Mouse (Mus musculus): Measurements from ENCODE around the gene Ms4a7. TPM values are rescaled to one million over a fixed set of nuclear protein-coding genes. Genes with fewer than 3 reads are reported as not detected.

Gene Ms4a7
- polyA plus RNA-seq (2015; fragmentation: Nextera tagmentation; extraction: Ambion mirVana) = 4.9 and 5.0 TPM in 2 replicates

DNA sequence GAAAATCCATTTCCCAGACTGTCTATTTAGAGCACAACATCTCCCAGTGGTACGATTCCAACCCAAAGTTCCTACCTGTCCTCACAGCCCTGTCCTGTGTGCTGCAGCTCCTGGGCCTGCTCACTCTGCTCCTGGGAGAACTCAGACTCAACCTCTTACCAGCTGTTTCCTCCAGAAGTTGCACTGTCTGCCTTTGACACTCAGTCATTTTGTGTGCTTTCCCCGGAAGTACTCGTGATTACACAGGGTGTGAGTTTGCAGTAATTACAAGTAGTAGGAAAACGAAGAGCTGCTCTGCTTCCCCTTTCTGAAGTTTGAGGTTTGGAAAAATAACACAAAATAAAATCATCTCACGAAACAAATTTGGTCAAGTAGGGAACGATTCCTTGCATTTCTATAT is at the start of gene Ms4a7:
Ms4a7 (minus strand) TSS at position 215 of the 400 bp plus-strand sequence.
- no peaks in the 10 kb centered on the region for H3K36me3 ChIP-seq
- H3K9me3 ChIP-seq = no peaks in the 10 kb centered on the region
- H3K27ac ChIP-seq = no peak within 1 kb of the TSS
- H3K4me2 ChIP-seq (replicated peaks) = no peak within 1 kb of the TSS
- H3K9ac ChIP-seq = no peak within 1 kb of the TSS
- H3K4me1 ChIP-seq (replicated peaks) = no peaks in the 10 kb centered on the region
- 80% methylated on average over 6 of the region's 6 CpGs for WGBS
- H3K27me3 ChIP-seq (replicated peaks) = no peaks in the 10 kb centered on the region
- ATAC-seq = no peak
- H3K4me3 ChIP-seq (replicated peaks) = no peak within 1 kb of the TSS

DNA sequence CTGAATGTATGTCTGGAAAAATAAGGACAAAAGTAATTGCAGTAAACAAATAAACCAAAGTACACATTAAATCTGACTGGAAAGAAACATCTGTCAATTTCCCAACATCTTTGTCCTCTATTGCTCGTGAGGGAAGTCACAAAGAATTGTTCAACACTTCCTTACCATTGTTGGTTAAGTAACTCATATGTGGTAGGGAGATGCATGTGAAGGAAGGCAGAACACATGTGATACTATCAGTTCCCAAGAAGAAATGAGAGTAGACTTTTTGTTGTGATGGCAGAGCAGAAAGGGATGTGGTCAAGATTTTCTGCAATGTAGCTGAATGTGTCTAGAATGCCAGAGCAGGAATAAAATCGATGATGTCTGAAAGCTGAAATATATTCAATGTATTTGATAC is 40.5 kb upstream of the Ms4a7 start:
- Histone ChIP-seq H3K27ac (no peak overlapping the region), H3K36me3 (no peaks in the 10 kb centered on the region), H3K4me3 (replicated peaks) (no peak overlapping the region), H3K9ac (no peak overlapping the region), H3K4me1 (replicated peaks) (no peaks in the 10 kb centered on the region), H3K27me3 (replicated peaks) (no peaks in the 10 kb centered on the region), H3K9me3 (no peaks in the 10 kb centered on the region), H3K4me2 (replicated peaks) (no peak overlapping the region)
- ATAC-seq = no peak
- WGBS = 78% methylated on average over 2 of the region's 2 CpGs

DNA sequence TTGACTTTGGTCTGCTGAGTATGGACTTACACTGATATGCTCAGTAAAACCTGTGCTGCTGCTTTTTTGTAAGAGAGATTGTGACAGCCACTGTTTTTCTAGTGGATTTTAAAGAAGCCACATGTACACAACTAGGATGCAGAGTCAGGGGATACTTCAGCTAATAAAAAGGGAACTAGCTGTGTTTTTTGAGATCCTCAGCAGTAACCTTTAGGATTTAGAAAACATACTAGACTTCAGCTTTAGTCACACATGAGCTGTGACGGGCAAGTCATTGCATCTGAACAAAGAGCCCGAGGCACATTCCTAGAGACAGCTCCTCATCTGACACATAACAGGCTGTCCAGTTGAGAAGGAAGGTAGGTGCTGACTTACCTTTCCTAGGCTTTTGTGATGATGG is 39.3 kb upstream of the Ms4a7 start, which contains the start of gene Ms4a4a:
Ms4a4a (plus strand) TSS at position 251 of the 400 bp plus-strand sequence.
- Histone ChIP-seq H3K4me1 (replicated peaks) (no peaks in the 10 kb centered on the region), H3K36me3 (no peaks in the 10 kb centered on the region), H3K27me3 (replicated peaks) (no peaks in the 10 kb centered on the region), H3K9ac (no peak within 1 kb of the TSS), H3K9me3 (no peaks in the 10 kb centered on the region), H3K4me3 (replicated peaks) (no peak within 1 kb of the TSS), H3K27ac (no peak within 1 kb of the TSS), H3K4me2 (replicated peaks) (no peak within 1 kb of the TSS)
- no peak for ATAC-seq
- WGBS = 79% methylated on average over 2 of the region's 2 CpGs

DNA sequence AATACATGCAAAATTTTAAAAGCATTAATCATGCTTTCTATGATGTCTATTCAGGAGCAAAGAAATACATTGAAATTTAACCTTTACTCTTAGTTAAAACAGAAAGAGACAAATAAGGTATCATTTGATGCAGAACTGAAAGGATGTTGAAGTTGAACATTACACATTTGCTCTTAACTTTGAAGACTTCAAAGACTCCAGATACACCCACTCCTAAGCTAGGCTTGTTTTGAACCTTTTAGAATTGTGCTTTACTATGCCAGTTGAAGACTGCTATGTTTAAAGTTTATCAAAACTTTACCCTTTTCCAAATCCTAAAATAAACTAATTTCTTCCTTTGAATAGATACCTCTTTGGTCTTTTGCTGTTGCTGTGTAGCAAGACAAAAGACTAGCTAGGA is 35.2 kb upstream of the Ms4a7 start:
- H3K4me3 ChIP-seq (replicated peaks) = no peak overlapping the region
- ATAC-seq = no peak
- no peak overlapping the region for H3K9ac ChIP-seq
- no peaks in the 10 kb centered on the region for H3K4me1 ChIP-seq (replicated peaks)
- no peak overlapping the region for H3K4me2 ChIP-seq (replicated peaks)
- H3K36me3 ChIP-seq = no peaks in the 10 kb centered on the region
- no peaks in the 10 kb centered on the region for H3K9me3 ChIP-seq
- H3K27me3 ChIP-seq (replicated peaks) = no peaks in the 10 kb centered on the region
- H3K27ac ChIP-seq = no peak overlapping the region

DNA sequence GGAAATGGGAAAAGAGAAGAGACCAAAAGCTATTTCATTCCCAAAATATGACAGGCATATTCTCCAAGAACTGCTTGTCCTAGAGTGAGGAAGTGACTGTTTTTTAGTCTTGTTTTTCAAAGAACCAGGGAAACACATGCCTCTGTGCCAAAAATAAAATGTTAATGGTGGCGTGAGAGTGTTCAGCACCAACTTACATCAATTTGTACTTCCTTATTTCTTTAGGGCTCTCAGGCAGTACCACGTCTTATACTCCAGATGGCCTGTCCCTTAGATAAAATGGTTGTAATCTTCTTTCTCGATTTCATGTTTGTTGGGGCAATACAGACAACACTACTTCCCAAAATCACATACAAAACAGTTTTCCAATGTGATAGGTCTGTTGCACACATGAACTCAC is 32.4 kb upstream of the Ms4a7 start:
- Histone ChIP-seq H3K27me3 (replicated peaks) (no peaks in the 10 kb centered on the region), H3K9me3 (no peaks in the 10 kb centered on the region), H3K4me3 (replicated peaks) (no peak overlapping the region), H3K27ac (no peak overlapping the region), H3K9ac (no peak overlapping the region), H3K36me3 (no peaks in the 10 kb centered on the region), H3K4me2 (replicated peaks) (no peak overlapping the region), H3K4me1 (replicated peaks) (no peaks in the 10 kb centered on the region)
- no peak for ATAC-seq
- 77% methylated on average over 3 of the region's 3 CpGs for WGBS

DNA sequence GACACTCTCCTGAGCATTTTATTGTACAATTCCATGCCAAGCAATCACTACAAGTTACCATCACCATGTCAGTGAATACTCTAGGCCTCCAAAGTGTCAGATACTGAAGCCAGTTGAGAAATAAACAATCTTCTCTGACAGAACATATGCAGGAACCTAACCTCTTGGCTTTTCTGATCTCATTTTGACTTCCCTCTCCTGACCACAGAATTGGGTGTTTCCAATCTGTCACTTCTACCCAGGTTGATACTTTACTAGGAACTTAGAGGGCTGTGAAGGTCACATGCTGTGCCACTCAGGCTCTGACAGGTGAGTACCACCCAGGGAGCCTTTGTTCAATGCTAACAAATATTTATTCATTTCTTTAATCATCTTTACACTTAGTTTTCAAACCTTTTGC is 26.1 kb upstream of the Ms4a7 start:
- H3K4me1 ChIP-seq (replicated peaks) = no peaks in the 10 kb centered on the region

DNA sequence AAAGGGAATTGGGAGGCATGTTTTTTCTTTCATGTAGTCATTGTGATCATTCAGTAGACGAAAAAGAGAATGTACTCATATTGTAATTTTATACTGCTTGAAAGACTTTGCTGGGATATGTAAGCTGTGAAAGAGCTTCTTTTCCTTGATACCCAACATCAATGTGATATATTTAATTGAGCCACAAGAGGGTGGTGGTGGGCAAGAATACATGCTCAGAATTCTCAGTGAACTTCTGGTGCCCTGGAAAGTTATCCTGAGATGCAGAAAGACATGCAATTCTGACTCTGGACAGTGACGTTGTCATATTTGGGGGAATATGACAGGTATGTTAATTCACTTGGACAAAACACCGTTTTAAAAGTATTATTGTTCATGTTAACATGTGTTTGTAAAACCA is 24.2 kb upstream of the Ms4a7 start:
- Histone ChIP-seq H3K9me3 (no peaks in the 10 kb centered on the region), H3K4me1 (replicated peaks) (no peaks in the 10 kb centered on the region), H3K4me2 (replicated peaks) (no peak overlapping the region), H3K9ac (no peak overlapping the region), H3K27me3 (replicated peaks) (no peaks in the 10 kb centered on the region), H3K27ac (no peak overlapping the region), H3K4me3 (replicated peaks) (no peak overlapping the region), H3K36me3 (no peaks in the 10 kb centered on the region)
- no peak for ATAC-seq
- 55% methylated on average over 3 of the region's 3 CpGs for WGBS

More for the DNA sequence above, 26.1 kb upstream of the Ms4a7 start:
- no peak for ATAC-seq
- H3K9ac ChIP-seq = no peak overlapping the region
- H3K36me3 ChIP-seq = no peaks in the 10 kb centered on the region
- H3K27ac ChIP-seq = no peak overlapping the region
- no peak overlapping the region for H3K4me2 ChIP-seq (replicated peaks)
- H3K9me3 ChIP-seq = no peaks in the 10 kb centered on the region
- H3K4me3 ChIP-seq (replicated peaks) = no peak overlapping the region
- H3K27me3 ChIP-seq (replicated peaks) = no peaks in the 10 kb centered on the region

DNA sequence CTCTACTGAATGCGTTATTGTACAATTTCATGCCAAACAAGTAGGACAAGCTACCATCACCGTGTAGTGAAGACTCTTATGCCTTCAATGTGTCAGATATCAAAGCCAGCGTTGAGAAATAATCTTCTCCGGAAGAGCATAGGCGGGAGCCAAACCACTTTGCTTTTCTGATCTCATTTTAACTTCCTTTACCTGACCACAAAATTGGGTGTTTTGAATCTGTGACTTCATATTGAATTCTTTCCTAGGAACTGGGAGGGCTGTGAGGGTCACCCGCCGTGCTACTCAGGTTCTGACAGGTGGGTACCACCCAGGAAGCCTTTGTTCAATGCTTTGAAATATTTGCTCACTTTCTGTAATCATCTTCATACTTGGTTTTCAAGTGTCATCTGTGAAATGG is 19.8 kb upstream of the Ms4a7 start:
- Histone ChIP-seq H3K4me3 (replicated peaks) (no peak overlapping the region), H3K27ac (no peak overlapping the region), H3K4me2 (replicated peaks) (no peak overlapping the region), H3K9me3 (no peaks in the 10 kb centered on the region), H3K27me3 (replicated peaks) (no peaks in the 10 kb centered on the region), H3K4me1 (replicated peaks) (no peaks in the 10 kb centered on the region), H3K9ac (no peak overlapping the region), H3K36me3 (no peaks in the 10 kb centered on the region)
- 86% methylated on average over 7 of the region's 7 CpGs for WGBS
- no peak for ATAC-seq

DNA sequence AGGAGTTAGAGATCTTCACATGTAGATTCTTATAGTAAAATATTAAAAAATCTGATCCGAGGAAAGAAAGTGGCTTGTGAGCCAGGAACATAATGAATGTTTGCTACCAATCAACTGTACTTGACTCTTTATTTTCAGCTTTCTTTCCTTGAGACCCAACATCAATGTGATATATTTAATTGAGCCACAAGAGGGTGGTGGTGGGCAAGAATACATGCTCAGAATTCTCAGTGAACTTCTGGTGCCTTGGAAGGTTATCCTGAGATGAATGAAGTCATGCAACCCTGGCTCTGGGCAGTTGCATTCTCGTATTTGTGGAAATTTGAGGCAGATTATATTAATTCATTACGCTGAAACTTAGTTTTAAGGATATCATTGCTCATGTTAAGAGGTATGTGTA is 15.9 kb upstream of the Ms4a7 start:
- ATAC-seq = no peak
- no peak overlapping the region for H3K4me3 ChIP-seq (replicated peaks)
- H3K27me3 ChIP-seq (replicated peaks) = no peaks in the 10 kb centered on the region
- no peaks in the 10 kb centered on the region for H3K36me3 ChIP-seq
- H3K9me3 ChIP-seq = no peaks in the 10 kb centered on the region
- H3K9ac ChIP-seq = no peak overlapping the region
- H3K4me2 ChIP-seq (replicated peaks) = no peak overlapping the region
- H3K27ac ChIP-seq = no peak overlapping the region
- H3K4me1 ChIP-seq (replicated peaks) = no peaks in the 10 kb centered on the region
- 32% methylated on average over 3 of the region's 3 CpGs for WGBS

DNA sequence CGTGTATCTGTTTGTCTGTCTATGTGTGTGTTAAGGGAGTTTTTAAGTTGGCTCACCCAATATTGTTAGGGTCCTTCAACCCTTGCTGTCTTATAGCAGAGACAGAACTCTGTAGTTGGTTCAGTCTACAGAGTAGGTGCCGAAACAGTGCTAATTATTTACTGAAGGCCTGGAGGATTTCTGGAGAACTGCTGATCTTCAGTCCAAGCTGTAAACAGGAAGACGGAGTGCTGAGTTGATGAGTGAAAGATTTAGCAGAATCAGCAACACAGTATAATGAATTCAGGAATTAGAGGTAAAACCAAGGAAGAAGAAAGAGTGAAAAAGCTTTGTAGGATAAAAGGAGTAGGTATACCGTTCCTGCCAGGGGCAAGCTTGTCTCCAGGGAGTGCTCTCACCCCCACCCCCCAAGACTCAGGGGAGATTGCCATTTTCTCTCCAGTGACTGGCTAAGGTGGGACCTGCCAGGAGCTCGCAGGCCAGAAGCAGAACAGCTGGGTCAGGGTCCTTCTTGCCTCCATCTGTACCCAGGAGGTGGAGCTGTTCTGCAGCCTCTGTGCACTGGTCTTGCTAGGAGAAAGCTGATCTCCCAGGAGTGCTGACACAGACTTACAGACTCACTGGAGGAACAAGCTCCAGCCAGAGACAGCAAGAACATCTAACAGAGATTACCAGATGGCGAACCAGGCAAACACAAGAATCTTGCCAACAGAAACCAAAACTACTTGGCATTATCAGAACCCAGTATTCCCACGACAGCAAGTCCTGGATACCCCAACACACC is 13.9 kb upstream of the Ms4a7 start:
- no peak overlapping the region for H3K9ac ChIP-seq
- no peak overlapping the region for H3K4me3 ChIP-seq (replicated peaks)
- peak; percentile 49; the same call in 1 of the 2 replicates for ATAC-seq
- H3K4me2 ChIP-seq (replicated peaks) = no peak overlapping the region
- WGBS = 51% methylated on average over 7 of the region's 7 CpGs
- no peaks in the 10 kb centered on the region for H3K9me3 ChIP-seq
- no peaks in the 10 kb centered on the region for H3K36me3 ChIP-seq
- H3K27ac ChIP-seq = no peak overlapping the region
- H3K27me3 ChIP-seq (replicated peaks) = no peaks in the 10 kb centered on the region
- no peaks in the 10 kb centered on the region for H3K4me1 ChIP-seq (replicated peaks)

DNA sequence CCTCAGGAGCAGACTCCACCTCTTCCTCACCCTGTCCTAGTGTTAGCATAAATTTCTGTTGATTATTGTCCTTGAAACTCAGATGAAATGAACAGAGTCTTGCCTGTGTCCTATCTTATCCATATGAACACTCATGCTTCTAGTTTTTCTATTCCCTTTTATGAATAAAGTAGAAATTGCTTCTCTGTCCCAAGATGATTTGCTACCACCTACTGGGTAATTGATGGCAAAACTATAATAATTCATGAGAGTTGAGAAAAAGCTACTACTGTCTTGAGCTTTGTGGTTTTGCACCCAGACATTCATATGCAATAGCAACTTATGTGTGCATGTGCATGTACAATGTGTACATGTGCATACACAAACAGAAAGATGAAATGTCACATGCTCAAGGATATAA is 8.0 kb upstream of the Ms4a7 start:
- ATAC-seq = no peak
- Histone ChIP-seq H3K4me3 (replicated peaks) (no peak overlapping the region), H3K27ac (no peak overlapping the region), H3K4me1 (replicated peaks) (no peaks in the 10 kb centered on the region), H3K9ac (no peak overlapping the region), H3K9me3 (no peaks in the 10 kb centered on the region), H3K27me3 (replicated peaks) (no peaks in the 10 kb centered on the region), H3K36me3 (no peaks in the 10 kb centered on the region), H3K4me2 (replicated peaks) (no peak overlapping the region)

DNA sequence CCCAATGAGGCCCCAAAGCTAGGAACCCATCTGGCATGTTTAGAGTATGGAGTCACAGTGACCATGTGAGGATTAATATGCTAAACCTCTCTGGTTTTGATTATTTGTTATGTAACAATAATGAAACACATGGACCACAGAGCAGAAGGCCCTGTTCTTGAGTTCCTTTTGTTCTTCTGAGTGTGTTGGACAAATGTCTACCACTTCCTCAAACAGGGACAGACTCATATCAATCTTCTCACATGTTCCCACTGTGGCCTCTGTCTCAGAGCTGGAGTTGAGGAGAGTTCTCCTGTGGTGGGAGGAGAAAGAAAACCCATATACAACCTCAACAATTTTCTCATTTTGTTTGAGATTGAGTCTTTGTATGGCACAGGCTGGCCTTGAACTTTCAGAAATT is 7.2 kb upstream of the Ms4a7 start:
- Histone ChIP-seq H3K4me2 (replicated peaks) (no peak overlapping the region), H3K27me3 (replicated peaks) (no peaks in the 10 kb centered on the region), H3K4me1 (replicated peaks) (no peaks in the 10 kb centered on the region), H3K27ac (no peak overlapping the region), H3K36me3 (no peaks in the 10 kb centered on the region), H3K9ac (no peak overlapping the region), H3K9me3 (no peaks in the 10 kb centered on the region), H3K4me3 (replicated peaks) (no peak overlapping the region)
- no peak for ATAC-seq

DNA sequence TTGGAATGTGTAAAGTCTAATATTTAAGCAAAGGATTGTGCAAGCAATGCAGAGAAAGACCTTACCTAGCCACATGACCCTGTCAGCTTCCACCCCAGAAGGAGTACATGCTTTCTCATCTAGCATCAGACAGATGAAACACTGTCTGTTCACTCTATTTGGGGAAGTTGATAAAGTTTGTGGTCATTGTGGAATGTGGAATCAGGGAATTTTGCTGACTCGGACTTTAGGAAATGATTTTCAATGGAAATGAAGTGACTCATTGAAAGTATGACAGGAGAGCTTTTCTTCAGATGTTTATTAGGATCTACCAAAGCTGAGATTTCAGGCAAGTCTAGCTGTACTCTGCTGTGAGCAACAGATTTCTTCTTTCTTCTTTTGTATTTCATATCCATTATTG is 14.8 kb downstream of the Ms4a7 start:
- ATAC-seq = no peak
- WGBS = 85% methylated on average over 1 of the region's 1 CpGs
- H3K4me2 ChIP-seq (replicated peaks) = no peak overlapping the region

More for the DNA sequence above, 14.8 kb downstream of the Ms4a7 start:
- Histone ChIP-seq H3K9me3 (no peaks in the 10 kb centered on the region), H3K4me3 (replicated peaks) (no peak overlapping the region), H3K27me3 (replicated peaks) (no peaks in the 10 kb centered on the region), H3K4me1 (replicated peaks) (no peaks in the 10 kb centered on the region), H3K36me3 (no peaks in the 10 kb centered on the region), H3K27ac (no peak overlapping the region), H3K9ac (no peak overlapping the region)
